Mouse (Mus musculus): ENCODE results near the gene Rb1.

The Rb1 gene

GRCm38 (mm10) chr14:73325456-73326381 is at the start of gene Rb1:
TSS of gene Rb1 (minus strand) at chr14:73325822.
- DNase-seq (ENCODE audit: low spot score), result peak; percentile 85

GRCm38 (mm10) chr14:73374315-73374890 is 48.8 kb upstream of the Rb1 start:
- DNase-seq (ENCODE audit: low spot score), result no peak

- DNase-seq (ENCODE audit: low spot score), result no peak
These were observed 48.0 kb upstream of the Rb1 start for GRCm38 (mm10) chr14:73373606-73374005.

GRCm38 (mm10) chr14:73372990-73373389 is 47.4 kb upstream of the Rb1 start:
- no peak for DNase-seq (ENCODE audit: low spot score)

- DNase-seq (ENCODE audit: low spot score), result no peak
These were observed 46.0 kb upstream of the Rb1 start for GRCm38 (mm10) chr14:73371577-73371976.

- DNase-seq (ENCODE audit: low spot score), result no peak
These were observed 45.2 kb upstream of the Rb1 start for GRCm38 (mm10) chr14:73370695-73371372.

- DNase-seq (ENCODE audit: low spot score), result no peak
These were observed 44.6 kb upstream of the Rb1 start for GRCm38 (mm10) chr14:73370078-73370670.

GRCm38 (mm10) chr14:73369634-73370033 is 44.0 kb upstream of the Rb1 start:
- DNase-seq (ENCODE audit: low spot score), result no peak

GRCm38 (mm10) chr14:73368966-73369365 is 43.3 kb upstream of the Rb1 start:
- no peak for DNase-seq (ENCODE audit: low spot score)

GRCm38 (mm10) chr14:73368221-73368620 is 42.6 kb upstream of the Rb1 start:
- DNase-seq (ENCODE audit: low spot score), result no peak

- no peak for DNase-seq (ENCODE audit: low spot score)
These were observed 40.7 kb upstream of the Rb1 start for GRCm38 (mm10) chr14:73366278-73366677.

GRCm38 (mm10) chr14:73363782-73364181 is 38.2 kb upstream of the Rb1 start:
- no peak for DNase-seq (ENCODE audit: low spot score)

GRCm38 (mm10) chr14:73354700-73355099 is 29.1 kb upstream of the Rb1 start:
- no peak for DNase-seq (ENCODE audit: low spot score)

- no peak for DNase-seq (ENCODE audit: low spot score)
These were observed 25.5 kb upstream of the Rb1 start for GRCm38 (mm10) chr14:73351118-73351517.

- DNase-seq (ENCODE audit: low spot score), result no peak
These were observed 24.4 kb upstream of the Rb1 start for GRCm38 (mm10) chr14:73350029-73350428.

- no peak for DNase-seq (ENCODE audit: low spot score)
These were observed 23.5 kb upstream of the Rb1 start for GRCm38 (mm10) chr14:73349061-73349670.

- DNase-seq (ENCODE audit: low spot score), result no peak
These were observed 21.7 kb upstream of the Rb1 start for GRCm38 (mm10) chr14:73347302-73347701.

- DNase-seq (ENCODE audit: low spot score), result no peak
These were observed 20.0 kb upstream of the Rb1 start for GRCm38 (mm10) chr14:73345614-73346013.

GRCm38 (mm10) chr14:73340051-73340755 is 14.6 kb upstream of the Rb1 start:
- no peak for DNase-seq (ENCODE audit: low spot score)

GRCm38 (mm10) chr14:73339615-73340014 is 14.0 kb upstream of the Rb1 start:
- no peak for DNase-seq (ENCODE audit: low spot score)

- no peak for DNase-seq (ENCODE audit: low spot score)
These were observed 10.9 kb upstream of the Rb1 start for GRCm38 (mm10) chr14:73336316-73337080.
